Mouse (Mus musculus) C2C12 (cell line): ENCODE measurements around the gene Nfia. TPM values are rescaled to one million over a fixed set of nuclear protein-coding genes. Genes with fewer than 3 reads are reported as not detected.

ENCODE experiments used
- H3K27me3 ChIP-seq: one replicate; pipeline ENCODE4 v1.6.1; 2011; ENCODE audit not compliant: control insufficient read depth, insufficient read depth, insufficient read length
- H3K36me3 ChIP-seq: one replicate; pipeline ENCODE4 v1.6.1; 2011; ENCODE audit not compliant: control insufficient read depth, insufficient read depth
- H3K4me3 ChIP-seq: one replicate; pipeline ENCODE4 v1.5.1; 2011; ENCODE audit warnings: mild to moderate bottlenecking, control low read depth; ENCODE audit not compliant: poor library complexity, insufficient read depth, severe bottlenecking
- H3K79me2 ChIP-seq: one replicate; pipeline ENCODE4 v1.6.1; 2011; ENCODE audit not compliant: control insufficient read depth, insufficient read depth
- H3K79me3 ChIP-seq: one replicate; pipeline ENCODE4 v1.6.1; 2011; ENCODE audit warnings: low read depth, control low read depth
- H3ac ChIP-seq: one replicate; pipeline ENCODE3; 2011; ENCODE audit warnings: low read depth; ENCODE audit not compliant: control insufficient read depth, insufficient read length
- CEBPB ChIP-seq: IDR thresholded peaks from one replicate; pipeline ENCODE4 v1.6.1; 2011; ENCODE audit warnings: low read depth, mild to moderate bottlenecking, control low read depth, moderate library complexity
- CTCF ChIP-seq: IDR thresholded peaks from one replicate; pipeline ENCODE4 v1.5.1; 2011; ENCODE audit not compliant: control insufficient read depth, insufficient read depth, insufficient read length
- FOSL1 ChIP-seq: IDR thresholded peaks from one replicate; pipeline ENCODE4 v1.8.0; 2011; ENCODE audit warnings: mild to moderate bottlenecking, low read length; ENCODE audit not compliant: poor library complexity, insufficient read depth, severe bottlenecking
- MAX ChIP-seq: IDR thresholded peaks from one replicate; pipeline ENCODE4 v1.6.1; 2011; ENCODE audit warnings: mild to moderate bottlenecking, control low read depth
- MYOD1 ChIP-seq: IDR thresholded peaks from one replicate; pipeline ENCODE4 v1.6.1; 2011; ENCODE audit warnings: low read depth; ENCODE audit not compliant: control insufficient read depth, insufficient read length
- MYOG ChIP-seq: IDR thresholded peaks from one replicate; pipeline ENCODE4 v1.6.1; 2011; ENCODE audit not compliant: control insufficient read depth, insufficient read length; ENCODE audit errors: extremely low read depth
- USF1 ChIP-seq: IDR thresholded peaks from one replicate; pipeline ENCODE4 v1.6.1; 2011; ENCODE audit warnings: low read depth, mild to moderate bottlenecking, control low read depth, moderate library complexity
- polyA plus RNA-seq: library from polyadenylated mRNA; unstranded; fragments of >200 nt; fragmentation: generic; extraction: Trizol; gene quantifications from one replicate; pipeline ENCODE4 v1.2.1, GENCODE M21; 2012; ENCODE audit warnings: missing spikeins

Nfia gene
- polyA plus RNA-seq, 1 experiment: 0.33 TPM

- no peaks in the 10 kb centered on the region for H3K27me3 ChIP-seq
Observed at GRCm38 (mm10) chr4:98116046-98116445, 343.5 kb downstream of the Nfia start.

GRCm38 (mm10) chr4:98118126-98118525 lies 345.6 kb downstream of the Nfia start:
- Histone ChIP-seq H3K27me3 (no peaks in the 10 kb centered on the region), H3K36me3 (no peaks in the 10 kb centered on the region), H3K79me3 (no peaks in the 10 kb centered on the region), H3ac (no peak overlapping the region), H3K79me2 (no peaks in the 10 kb centered on the region), H3K4me3 (no peak overlapping the region)
- no peak for TF ChIP-seq CTCF
- TF ChIP-seq CEBPB: no peak
- TF ChIP-seq FOSL1: no peak
- TF ChIP-seq MYOG: no peak
- TF ChIP-seq MAX: no peak
- TF ChIP-seq MYOD1: no peak

More at GRCm38 (mm10) chr4:98116046-98116445, 343.5 kb downstream of the Nfia start:
- H3K79me2 ChIP-seq: no peaks in the 10 kb centered on the region
- TF ChIP-seq MYOD1 (no peak), FOSL1 (no peak), MAX (no peak), MYOG (no peak), CTCF (no peak), USF1 (no peak), CEBPB (no peak)
- H3K4me3 ChIP-seq: no peak overlapping the region
- no peaks in the 10 kb centered on the region for H3K79me3 ChIP-seq
- no peaks in the 10 kb centered on the region for H3K36me3 ChIP-seq
- no peak overlapping the region for H3ac ChIP-seq

- H3K4me3 ChIP-seq: no peak overlapping the region
- TF ChIP-seq CEBPB (no peak), USF1 (no peak), MYOD1 (no peak), MYOG (no peak), CTCF (no peak), MAX (no peak), FOSL1 (no peak)
Observed at GRCm38 (mm10) chr4:98118761-98119675, 346.5 kb downstream of the Nfia start.

GRCm38 (mm10) chr4:98119949-98120531 lies 347.5 kb downstream of the Nfia start:
- H3K4me3 ChIP-seq: no peak overlapping the region
- H3K27me3 ChIP-seq: no peaks in the 10 kb centered on the region
- no peaks in the 10 kb centered on the region for H3K79me2 ChIP-seq
- no peaks in the 10 kb centered on the region for H3K36me3 ChIP-seq
- H3ac ChIP-seq: no peak overlapping the region
- no peaks in the 10 kb centered on the region for H3K79me3 ChIP-seq
- TF ChIP-seq MYOD1 (no peak), FOSL1 (no peak), USF1 (no peak), MYOG (no peak), MAX (no peak), CTCF (no peak), CEBPB (no peak)

More at GRCm38 (mm10) chr4:98118761-98119675, 346.5 kb downstream of the Nfia start:
- Histone ChIP-seq H3ac (no peak overlapping the region), H3K27me3 (no peaks in the 10 kb centered on the region), H3K79me3 (no peaks in the 10 kb centered on the region), H3K79me2 (no peaks in the 10 kb centered on the region), H3K36me3 (no peaks in the 10 kb centered on the region)

- no peak overlapping the region for H3K4me3 ChIP-seq
- no peaks in the 10 kb centered on the region for H3K79me3 ChIP-seq
- H3K36me3 ChIP-seq: no peaks in the 10 kb centered on the region
- TF ChIP-seq USF1: no peak
- TF ChIP-seq MYOD1: no peak
- no peaks in the 10 kb centered on the region for H3K27me3 ChIP-seq
- H3ac ChIP-seq: no peak overlapping the region
- H3K79me2 ChIP-seq: no peaks in the 10 kb centered on the region
Observed at GRCm38 (mm10) chr4:98120706-98121340, 348.3 kb downstream of the Nfia start.
